Mouse (Mus musculus) bone marrow, adult 2 months (tissue): Measurements from ENCODE around the gene Dppa5a. TPM values are rescaled to one million over a fixed set of nuclear protein-coding genes. Genes with fewer than 3 reads are reported as not detected.
"Not testable (repeated sequence)": the region's sequence is repeated elsewhere in the genome, so short reads cannot be mapped to it uniquely, and the experiment has no call there.

Experiments used
- H3K27ac ChIP-seq: fragments of 200-500 bp; 2 replicates; pipeline ENCODE4 v1.5.1; 2012; ENCODE audit warnings: low read depth, mild to moderate bottlenecking, control low read depth, inconsistent platforms, low read length; ENCODE audit not compliant: control insufficient read depth, poor library complexity, insufficient read depth
- H3K4me1 ChIP-seq: fragments of 200-500 bp; 2 replicates; pipeline ENCODE4 v1.6.1; 2011; ENCODE audit warnings: low read length; ENCODE audit not compliant: control insufficient read depth, insufficient read depth
- H3K4me3 ChIP-seq: fragments of 200-500 bp; replicated peaks from 2 replicates; pipeline ENCODE3; 2011; ENCODE audit warnings: mild to moderate bottlenecking, low read depth, low read length, control low read depth; ENCODE audit not compliant: control insufficient read depth
- CTCF ChIP-seq: fragments of 200-500 bp; IDR thresholded peaks from 2 replicates; pipeline ENCODE4 v1.5.1; 2011; ENCODE audit warnings: low read length, control low read depth; ENCODE audit not compliant: control insufficient read depth, insufficient read depth
- POLR2A ChIP-seq: fragments of 200-500 bp; IDR thresholded peaks from 2 replicates; pipeline ENCODE4 v1.6.1; 2011; ENCODE audit warnings: low read depth, mild to moderate bottlenecking, control low read depth, low read length, borderline replicate concordance; ENCODE audit not compliant: control insufficient read depth
- WGBS: fragments of 180-500 bp; shearing (Covaris S2); methylation state at CpG from one replicate; pipeline ENCODE4 v1.1.7; 2018; 5-methylcytosine and 5-hydroxymethylcytosine counted together
- polyA plus RNA-seq: library from polyadenylated mRNA; stranded (reverse); fragments of >200 nt; gene quantifications from 2 replicates; pipeline ENCODE4 v1.2.4, GENCODE M21; 2011; ENCODE audit warnings: low replicate concordance; ENCODE audit not compliant: missing spikeins, insufficient read depth, insufficient read length

Dppa5a gene
- 921 TPM in 1 of 2 replicates, not detected in the other for polyA plus RNA-seq

DNA sequence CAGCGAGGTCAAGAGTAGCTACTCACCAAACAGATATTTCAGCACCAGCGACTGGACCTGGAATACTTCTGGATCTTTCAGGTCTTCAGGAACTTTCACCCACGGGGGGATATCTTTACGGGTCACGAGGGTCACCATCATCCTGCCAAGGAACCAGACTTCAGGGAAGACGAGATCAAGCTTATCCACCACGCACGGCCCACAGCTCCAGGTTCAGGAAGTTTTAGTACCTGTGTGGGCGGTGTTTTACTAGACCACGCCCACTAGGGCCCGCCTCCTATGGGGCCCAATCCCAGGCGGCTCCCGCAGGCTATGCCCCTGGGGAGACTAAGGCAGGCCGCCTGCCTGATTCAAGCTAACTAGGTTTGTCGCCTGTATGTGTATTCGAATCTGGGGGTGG is at the start of gene Dppa5a:
TSS of gene Dppa5a (minus strand) at position 219 of the 400 bp plus-strand sequence.
- H3K27ac ChIP-seq, H3K4me1 ChIP-seq, H3K4me3 ChIP-seq: not testable (repeated sequence)
- WGBS = 77% methylated on average over 16 of the region's 16 CpGs

DNA sequence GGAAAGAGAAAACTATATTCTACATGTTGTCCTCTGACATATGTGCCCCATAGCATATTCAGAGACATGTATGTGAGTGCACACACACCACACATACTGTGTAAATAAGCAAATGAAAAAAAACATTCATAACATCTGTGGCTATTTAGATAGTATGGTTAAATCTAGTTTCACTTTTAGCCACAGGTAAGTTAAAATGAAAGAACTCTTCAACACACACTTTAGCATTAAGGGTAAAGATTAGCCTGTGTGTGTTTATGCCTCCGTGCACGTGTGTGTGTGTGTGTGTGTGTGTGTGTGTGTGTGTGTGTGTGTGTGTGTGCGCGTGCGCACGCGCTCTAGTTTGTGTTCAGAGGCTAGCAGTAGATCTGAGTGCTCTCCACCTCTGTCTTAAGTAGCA is 33.6 kb upstream of the Dppa5a start:
- TF ChIP-seq CTCF (no peak), POLR2A (no peak)
- no peak overlapping the region for H3K4me3 ChIP-seq
- 73% methylated on average over 7 of the region's 7 CpGs for WGBS
- H3K27ac ChIP-seq = no peak overlapping the region
- no peaks in the 10 kb centered on the region for H3K4me1 ChIP-seq

DNA sequence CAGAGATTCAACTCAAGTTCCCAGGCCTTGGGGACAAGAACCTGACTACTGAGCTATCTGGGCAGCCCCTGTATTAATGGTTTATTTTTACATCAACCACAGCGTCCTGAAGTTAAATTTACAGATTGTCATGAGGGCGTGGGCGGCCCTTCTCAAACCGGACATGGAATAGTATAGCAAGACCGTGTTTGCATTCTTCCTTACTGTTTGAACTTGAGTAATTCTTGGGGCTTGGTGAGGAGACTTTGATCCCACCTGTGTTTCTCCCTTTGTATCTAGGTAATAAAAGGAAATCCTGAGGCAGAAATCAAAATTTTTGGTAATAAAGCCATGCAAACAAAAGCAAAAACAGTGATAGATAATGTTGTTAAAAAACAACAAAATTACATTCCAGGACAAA is 32.6 kb upstream of the Dppa5a start:
- TF ChIP-seq CTCF (no peak), POLR2A (no peak)
- no peaks in the 10 kb centered on the region for H3K4me1 ChIP-seq
- H3K4me3 ChIP-seq = no peak overlapping the region
- 76% methylated on average over 5 of the region's 5 CpGs for WGBS
- H3K27ac ChIP-seq = no peak overlapping the region

DNA sequence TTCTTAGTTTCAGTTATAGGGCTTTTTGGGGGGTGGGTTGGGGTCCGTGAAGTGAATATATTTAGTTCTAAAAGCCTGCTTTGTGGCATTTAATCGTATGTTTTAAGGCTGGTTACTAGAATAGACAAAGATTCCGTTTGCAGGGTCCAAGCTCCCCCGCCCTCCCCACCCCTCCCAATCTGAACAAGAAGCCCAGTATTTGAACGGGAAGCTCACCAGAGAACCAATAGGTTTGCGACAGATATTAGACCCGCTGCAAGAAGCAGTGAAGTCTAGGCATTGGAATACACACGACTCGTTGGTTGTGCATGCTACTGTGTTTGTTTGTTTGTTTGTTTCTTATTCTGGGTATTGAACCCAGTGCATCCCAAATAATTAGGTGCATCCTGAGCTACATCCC is 28.5 kb upstream of the Dppa5a start:
- no peak for TF ChIP-seq POLR2A
- no peak for TF ChIP-seq CTCF
- Histone ChIP-seq H3K4me1 (no peaks in the 10 kb centered on the region), H3K4me3 (no peak overlapping the region), H3K27ac (no peak overlapping the region)
- WGBS = 52% methylated on average over 9 of the region's 9 CpGs

DNA sequence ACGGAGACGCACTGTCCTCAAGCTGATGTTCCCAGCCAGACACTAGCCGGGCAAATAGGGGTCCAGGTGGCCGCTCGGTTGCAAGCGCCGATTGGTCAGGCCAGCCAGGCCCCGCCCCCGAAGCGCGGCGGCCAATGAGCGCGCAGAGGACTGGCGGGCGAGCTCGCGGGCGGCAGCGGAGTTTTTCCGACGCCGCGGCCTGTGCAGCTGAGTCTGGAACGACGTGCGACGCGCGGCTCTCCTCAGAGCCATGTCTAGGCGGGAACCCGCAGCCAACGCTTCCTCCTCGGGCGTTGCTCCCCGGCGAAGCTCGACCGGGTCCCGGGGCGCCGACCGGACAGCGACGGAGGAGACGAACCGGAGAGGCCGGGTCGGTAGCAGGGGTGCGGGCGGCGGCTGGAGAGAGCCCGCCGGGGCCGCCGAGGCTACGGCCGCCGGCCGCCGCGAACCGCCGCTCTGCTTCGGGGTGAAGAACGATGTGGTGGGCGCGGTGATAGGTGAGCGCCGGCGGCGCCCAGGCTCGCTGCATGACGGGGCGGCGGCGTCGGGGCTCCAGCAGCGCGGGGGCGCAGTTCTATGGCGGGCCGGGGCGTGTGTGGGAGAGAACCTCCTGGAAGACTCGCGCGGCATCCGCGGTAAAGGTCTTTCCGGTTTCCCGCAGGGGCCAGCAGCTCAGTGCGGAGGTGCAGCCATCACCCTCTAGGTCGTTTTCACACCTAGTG is 27.8 kb upstream of the Dppa5a start, which contains the start of gene Ddx43:
TSS of gene Ddx43 (plus strand) at position 148 of the 722 bp plus-strand sequence.
- TF ChIP-seq POLR2A (no peak), CTCF (no peak)
- WGBS = 3% methylated on average over 93 of the region's 93 CpGs
- no peaks in the 10 kb centered on the region for H3K4me1 ChIP-seq
- peak within 1 kb of the TSS; percentile 6 for H3K4me3 ChIP-seq
- H3K27ac ChIP-seq = no peak within 1 kb of the TSS; the same call in 1 of the 2 replicates

DNA sequence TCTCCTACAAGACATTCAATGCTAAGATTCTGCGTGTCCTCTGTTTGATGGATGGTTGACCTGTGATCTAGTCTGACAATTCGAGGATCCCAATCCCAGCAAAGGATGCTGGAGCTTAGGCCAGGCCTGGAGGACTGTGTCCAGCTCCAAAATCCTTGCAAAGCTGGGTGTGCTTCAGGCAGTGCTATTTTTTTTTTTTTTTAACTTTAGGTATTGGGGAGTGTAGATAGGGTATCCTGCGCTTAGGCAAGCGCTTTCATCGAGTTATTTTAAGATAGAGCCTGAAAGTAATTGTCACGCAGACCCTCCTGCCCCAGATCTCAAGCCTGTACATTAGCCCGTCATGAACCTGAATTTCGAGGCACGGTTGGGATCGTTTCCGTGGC is 27.3 kb upstream of the Dppa5a start:
- 32% methylated on average over 11 of the region's 11 CpGs for WGBS
- Histone ChIP-seq H3K4me1 (no peaks in the 10 kb centered on the region), H3K4me3 (no peak overlapping the region), H3K27ac (no peak overlapping the region)
- TF ChIP-seq POLR2A (no peak), CTCF (no peak)

DNA sequence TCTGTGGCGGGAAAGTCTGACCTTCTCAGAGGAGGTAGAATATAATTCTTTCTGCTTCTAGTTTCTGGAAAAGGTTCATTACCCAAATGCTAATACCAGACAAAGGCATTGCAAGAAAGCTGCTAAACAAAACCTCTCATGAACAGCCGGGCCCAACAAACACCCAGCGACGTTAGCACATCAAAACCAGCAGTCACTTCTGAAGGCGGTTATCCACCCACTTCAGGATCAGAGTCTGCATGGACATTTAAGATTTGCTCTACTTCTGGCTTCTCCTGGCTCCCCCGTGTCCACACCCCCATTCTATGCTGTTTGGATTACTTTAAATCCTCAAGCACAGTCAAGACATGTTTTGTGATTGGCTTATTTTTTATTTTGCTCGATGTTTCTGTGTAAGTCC is 26.6 kb upstream of the Dppa5a start:
- Histone ChIP-seq H3K27ac (no peak overlapping the region), H3K4me3 (no peak overlapping the region), H3K4me1 (no peaks in the 10 kb centered on the region)
- no peak for TF ChIP-seq POLR2A
- no peak for TF ChIP-seq CTCF
- 67% methylated on average over 7 of the region's 7 CpGs for WGBS

DNA sequence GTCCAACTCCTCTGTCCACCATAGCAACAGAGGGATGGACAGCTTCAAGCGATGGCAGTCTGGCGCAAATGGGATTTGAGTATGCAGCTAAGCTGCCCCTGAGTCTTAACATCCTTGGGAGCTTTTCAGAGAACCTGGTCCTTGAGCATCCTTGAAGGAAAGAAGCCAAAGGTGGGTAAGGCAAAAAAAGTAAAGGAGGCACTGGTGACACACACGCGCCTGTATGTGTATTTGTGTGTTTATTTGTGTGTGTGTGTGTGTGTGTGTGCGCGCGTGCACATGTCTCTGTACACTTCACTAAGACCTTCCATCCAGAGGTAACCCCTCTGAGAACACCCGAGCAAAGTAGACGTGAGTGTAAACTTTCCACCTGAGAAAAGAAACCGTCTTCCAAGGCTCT is 25.8 kb upstream of the Dppa5a start:
- WGBS = 83% methylated on average over 10 of the region's 10 CpGs
- Histone ChIP-seq H3K4me1 (no peaks in the 10 kb centered on the region), H3K4me3 (no peak overlapping the region), H3K27ac (no peak overlapping the region)
- TF ChIP-seq POLR2A (no peak), CTCF (no peak)

DNA sequence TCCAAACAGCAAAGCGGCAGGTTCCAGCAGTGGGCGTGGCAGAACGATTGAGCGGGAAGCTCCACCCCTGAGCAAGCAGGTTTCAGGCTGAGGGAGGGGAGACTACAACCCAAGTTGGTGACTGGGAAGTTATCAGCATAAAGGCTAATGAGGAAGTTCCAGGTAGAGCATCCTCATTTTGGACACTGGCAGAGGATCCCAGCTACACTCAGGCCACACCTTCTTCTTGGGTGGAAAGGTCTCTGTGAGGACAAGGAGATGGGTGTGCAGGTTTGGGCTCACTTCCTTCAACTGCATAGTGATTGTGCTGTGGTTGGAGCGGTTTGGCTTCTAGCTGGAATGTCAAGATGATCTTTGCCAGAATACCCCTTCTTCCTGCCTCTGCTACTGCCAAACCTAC is 22.0 kb upstream of the Dppa5a start:
- no peak overlapping the region for H3K27ac ChIP-seq
- no peak overlapping the region for H3K4me3 ChIP-seq
- no peaks in the 10 kb centered on the region; the same call in 1 of the 2 replicates for H3K4me1 ChIP-seq
- 44% methylated on average over 5 of the region's 5 CpGs for WGBS
- TF ChIP-seq CTCF (no peak), POLR2A (no peak)
